Mouse (Mus musculus) G1E (cell line): ENCODE measurements at regions not wholly inside any gene's neighbourhood (a gene's known extent, or its start where the extent isn't known, plus 50 kb on each side); places are given as distances from the start of the nearest gene placed in this dataset.

Experiments
- CTCF ChIP-seq: IDR thresholded peaks from 2 replicates; pipeline ENCODE4 v1.5.1; 2012; ENCODE audit warnings: low read depth, low read length, inconsistent platforms, mixed read lengths
- POLR2AphosphoS5 ChIP-seq: IDR thresholded peaks from 2 replicates; pipeline ENCODE4 v1.6.1; 2012; ENCODE audit warnings: low read depth, low read length, inconsistent platforms; ENCODE audit not compliant: insufficient replicate concordance
- TAL1 ChIP-seq: conservative IDR thresholded peaks from 2 replicates; pipeline ENCODE4 v1.6.1; 2012; ENCODE audit warnings: low read depth, low read length, inconsistent platforms, mixed read lengths

- TF ChIP-seq CTCF = no peak
- no peak for TF ChIP-seq TAL1
- TF ChIP-seq POLR2AphosphoS5 = no peak
Observed at GRCm38 (mm10) chr15:8831720-8832620, 121.4 kb upstream of the Slc1a3 start.
